Mouse (Mus musculus): ENCODE measurements at regions not wholly inside any gene's neighbourhood (a gene's known extent, or its start where the extent isn't known, plus 50 kb on each side); places are given as distances from the start of the nearest gene placed in this dataset.

DNA sequence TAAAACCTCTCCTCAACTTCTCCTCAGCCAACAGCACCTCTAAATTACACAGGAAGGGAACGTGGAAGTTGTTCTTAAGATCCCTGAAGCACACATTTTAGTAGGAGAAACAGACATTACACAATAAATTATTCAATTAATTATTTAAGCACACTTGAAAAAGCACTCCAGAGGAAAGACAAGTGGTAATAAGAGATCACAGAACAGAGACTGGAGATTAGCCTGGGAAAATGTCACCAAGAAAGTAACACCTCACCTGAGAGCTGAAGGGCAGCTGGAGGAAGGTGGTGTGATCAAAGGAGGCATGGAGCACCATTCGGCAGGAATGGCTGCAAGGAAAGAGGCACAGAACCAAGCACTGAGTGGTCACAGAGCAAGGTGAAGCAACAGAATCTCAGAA is 1053.8 kb downstream of the Olfm4 start:
- no peaks in the 10 kb centered on the region for H3K9me3 ChIP-seq
- H3K36me3 ChIP-seq, result no peaks in the 10 kb centered on the region
- no peak overlapping the region for H3K27ac ChIP-seq (replicated peaks)
- ATAC-seq (replicated peaks), result no peak
- H3K9ac ChIP-seq (replicated peaks), result no peak overlapping the region
- H3K4me1 ChIP-seq, result no peaks in the 10 kb centered on the region
- H3K4me3 ChIP-seq, result no peak overlapping the region
- H3K4me2 ChIP-seq (replicated peaks), result no peak overlapping the region
- no peaks in the 10 kb centered on the region for H3K27me3 ChIP-seq
- 72% methylated on average over 2 of the region's 2 CpGs for WGBS

DNA sequence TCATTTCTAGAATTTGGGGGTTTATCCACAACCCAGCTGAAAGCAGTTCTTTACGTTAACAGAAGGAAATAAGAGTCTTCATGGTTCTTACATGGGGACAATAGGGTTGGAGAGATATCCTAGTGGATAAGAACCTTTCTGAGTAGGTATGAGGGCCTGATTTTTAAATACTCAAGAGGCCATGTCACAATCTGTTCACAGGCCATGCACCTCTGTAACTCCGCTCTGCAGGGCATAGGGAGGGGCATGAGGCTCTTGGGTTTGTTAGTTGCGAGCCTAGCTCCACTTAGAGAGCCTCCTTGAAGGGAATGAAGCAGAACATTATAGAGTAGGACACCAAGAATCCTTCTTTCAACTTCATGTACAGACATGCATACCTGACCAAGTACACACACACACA is 1054.2 kb downstream of the Olfm4 start:
- Histone ChIP-seq H3K36me3 (no peaks in the 10 kb centered on the region), H3K4me3 (no peak overlapping the region), H3K9ac (replicated peaks) (no peak overlapping the region), H3K27me3 (no peaks in the 10 kb centered on the region), H3K4me2 (replicated peaks) (no peak overlapping the region), H3K9me3 (no peaks in the 10 kb centered on the region), H3K4me1 (no peaks in the 10 kb centered on the region), H3K27ac (replicated peaks) (no peak overlapping the region)
- 91% methylated on average over 3 of the region's 3 CpGs for WGBS
- no peak for ATAC-seq (replicated peaks)
